Mouse (Mus musculus) forebrain, embryonic 16.5 days (tissue): ENCODE measurements around the gene F12. TPM values are rescaled to one million over a fixed set of nuclear protein-coding genes. Genes with fewer than 3 reads are reported as not detected.

Source experiments
- ATAC-seq: fragments of 200-750 bp; cut with Nextera tagmentation; 2 replicates; pipeline ENCODE4 v1.8.0; 2017; ENCODE audit warnings: mild to moderate bottlenecking, moderate library complexity
- H3K27ac ChIP-seq: fragments of 300-500 bp; sonication (generic); 2 replicates; pipeline ENCODE4 v1.5.1; 2014; ENCODE audit warnings: low read length, control low read depth
- H3K27me3 ChIP-seq: fragments of 300-500 bp; sonication (generic); replicated peaks from 2 replicates; pipeline ENCODE4 v1.6.1; 2014; ENCODE audit warnings: low read length; ENCODE audit not compliant: control insufficient read depth, insufficient read depth
- H3K36me3 ChIP-seq: fragments of 300-500 bp; sonication (generic); 2 replicates; pipeline ENCODE4 v1.6.1; 2014; ENCODE audit not compliant: control insufficient read depth, insufficient read depth
- H3K4me1 ChIP-seq: fragments of 300-500 bp; sonication (generic); replicated peaks from 2 replicates; pipeline ENCODE4 v1.6.1; 2014; ENCODE audit warnings: low read length; ENCODE audit not compliant: control insufficient read depth, insufficient read depth
- H3K4me2 ChIP-seq: fragments of 300-500 bp; sonication (generic); 2 replicates; pipeline ENCODE4 v1.6.1; 2014; ENCODE audit warnings: mild to moderate bottlenecking, low read length, control low read depth
- H3K4me3 ChIP-seq: fragments of 300-500 bp; sonication (generic); replicated peaks from 2 replicates; pipeline ENCODE4 v1.5.1; 2014; ENCODE audit warnings: mild to moderate bottlenecking, low read length, control low read depth
- H3K9ac ChIP-seq: fragments of 300-500 bp; sonication (generic); replicated peaks from 2 replicates; pipeline ENCODE4 v1.6.1; 2014; ENCODE audit warnings: low read depth, low read length, control low read depth
- H3K9me3 ChIP-seq: fragments of 300-500 bp; sonication (generic); 2 replicates; pipeline ENCODE4 v1.6.1; 2016; ENCODE audit warnings: low read length; ENCODE audit not compliant: control insufficient read depth
- WGBS: fragments of 180-500 bp; shearing (Covaris S2); extraction: QIAGEN DNeasy Blood & Tissue Kit; methylation state at CpG from one replicate; pipeline ENCODE4 v1.1.7; 2014; 5-methylcytosine and 5-hydroxymethylcytosine counted together
- polyA plus RNA-seq: library from polyadenylated mRNA; unstranded; fragments of >200 nt; fragmentation: Nextera tagmentation; extraction: Ambion mirVana; gene quantifications from 2 replicates; pipeline ENCODE4 v1.2.1, GENCODE M21; 2015

The F12 gene
- polyA plus RNA-seq: not detected in 2 replicates

DNA sequence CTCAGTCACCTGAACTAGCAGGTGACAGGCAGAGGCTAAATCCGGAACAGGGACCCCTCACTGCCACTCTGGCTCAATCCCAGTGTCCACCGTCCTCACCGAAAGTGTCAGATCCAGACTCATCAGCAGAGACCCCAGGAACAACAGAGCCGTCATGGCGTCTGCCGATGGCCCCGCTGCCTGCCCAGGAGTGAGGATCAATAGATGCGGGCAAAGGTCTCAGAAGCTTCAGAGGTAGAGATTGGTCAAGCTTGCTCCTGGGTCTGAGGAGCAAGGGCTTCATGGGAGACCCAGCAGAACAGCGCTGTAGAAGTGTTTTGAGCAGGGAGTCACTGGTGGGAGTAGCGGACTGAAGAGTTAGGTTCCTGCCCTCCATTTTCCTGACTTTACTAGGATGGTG, at the start of gene F12:
TSS of gene F12 (minus strand) at position 181 of the 400 bp plus-strand sequence.
- no peak for ATAC-seq
- H3K9me3 ChIP-seq: no peaks in the 10 kb centered on the region

DNA sequence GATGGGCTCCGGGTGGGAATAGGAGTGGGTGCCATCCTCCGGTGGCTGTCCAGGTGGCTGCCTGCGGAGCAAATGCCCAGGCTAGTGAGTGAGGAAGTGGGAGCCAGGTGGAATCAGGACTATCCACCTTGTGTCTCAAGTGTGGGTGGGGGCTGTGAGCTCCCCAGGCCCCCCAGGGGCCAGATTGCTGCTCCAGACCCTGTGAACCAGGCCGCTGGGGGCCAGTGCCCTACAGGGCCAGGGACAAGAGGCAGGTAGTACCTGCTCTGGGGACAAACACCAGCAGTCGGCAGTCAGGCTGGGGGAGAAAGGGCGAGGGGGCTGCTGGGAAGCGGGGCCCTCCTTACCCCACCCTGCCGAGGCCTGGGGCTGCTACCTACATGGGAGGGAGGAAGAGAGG, 49.7 kb upstream of the F12 start:
- ATAC-seq: no peak
- H3K36me3 ChIP-seq: peaks cover 56% of the 10 kb centered on the region
- no peak overlapping the region for H3K9ac ChIP-seq
- H3K27ac ChIP-seq: no peak overlapping the region
- H3K9me3 ChIP-seq: no peaks in the 10 kb centered on the region
- H3K27me3 ChIP-seq: no peaks in the 10 kb centered on the region
- no peak overlapping the region for H3K4me2 ChIP-seq
- H3K4me3 ChIP-seq: no peak overlapping the region
- 96% methylated on average over 8 of the region's 8 CpGs for WGBS
- H3K4me1 ChIP-seq: peaks cover 35% of the 10 kb centered on the region

More for the DNA sequence above, at the start of gene F12:
- no peak within 1 kb of the TSS for H3K27ac ChIP-seq
- WGBS: 90% methylated on average over 10 of the region's 10 CpGs
- H3K4me1 ChIP-seq: no peaks in the 10 kb centered on the region
- H3K36me3 ChIP-seq: no peaks in the 10 kb centered on the region
- H3K4me3 ChIP-seq: no peak within 1 kb of the TSS
- H3K4me2 ChIP-seq: no peak within 1 kb of the TSS
- H3K27me3 ChIP-seq: peaks cover 7% of the 10 kb centered on the region
- H3K9ac ChIP-seq: no peak within 1 kb of the TSS

GRCm38 (mm10) chr13:55475750-55476149, 49.2 kb upstream of the F12 start:
- Histone ChIP-seq H3K9me3 (no peaks in the 10 kb centered on the region), H3K27ac (no peak overlapping the region), H3K4me3 (no peak overlapping the region), H3K9ac (no peak overlapping the region), H3K27me3 (no peaks in the 10 kb centered on the region), H3K4me1 (peaks cover 40% of the 10 kb centered on the region), H3K4me2 (no peak overlapping the region), H3K36me3 (peaks cover 51% of the 10 kb centered on the region)
- ATAC-seq: no peak
- 89% methylated on average over 5 of the region's 5 CpGs for WGBS

DNA sequence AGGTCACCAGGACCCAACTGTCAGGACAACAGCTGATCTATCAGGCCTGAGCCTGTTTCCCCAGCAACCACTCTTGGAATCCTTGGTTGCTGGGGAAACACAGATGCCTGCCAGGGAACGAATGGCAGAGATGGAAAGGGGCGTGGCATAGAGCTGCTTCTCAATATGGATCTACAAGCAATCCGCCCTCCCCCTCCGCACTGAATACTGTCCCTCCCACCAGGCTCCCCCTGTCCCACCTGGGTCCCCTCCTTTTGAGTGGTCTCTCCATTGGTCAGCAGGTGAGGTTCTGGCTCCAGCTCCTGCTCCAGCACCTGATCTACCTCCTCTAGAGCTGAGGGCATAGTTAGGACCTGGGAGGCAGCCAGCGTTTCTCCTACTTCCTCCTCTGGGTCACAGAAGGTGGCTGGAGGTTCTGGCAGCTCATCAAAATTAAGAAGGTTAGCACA, 48.1 kb upstream of the F12 start:
- no peaks in the 10 kb centered on the region for H3K27me3 ChIP-seq
- ATAC-seq: peak; percentile 30
- 5% methylated on average over 5 of the region's 5 CpGs for WGBS
- H3K4me2 ChIP-seq: peak overlapping the region; percentile 24; the same call in 1 of the 2 replicates
- H3K4me3 ChIP-seq: no peak overlapping the region
- peak overlapping the region; percentile 55 for H3K27ac ChIP-seq
- H3K9me3 ChIP-seq: no peaks in the 10 kb centered on the region
- H3K4me1 ChIP-seq: peaks cover 51% of the 10 kb centered on the region
- H3K9ac ChIP-seq: peak overlapping the region; percentile 36; the same call in 1 of the 2 replicates
- peaks cover 40% of the 10 kb centered on the region for H3K36me3 ChIP-seq

DNA sequence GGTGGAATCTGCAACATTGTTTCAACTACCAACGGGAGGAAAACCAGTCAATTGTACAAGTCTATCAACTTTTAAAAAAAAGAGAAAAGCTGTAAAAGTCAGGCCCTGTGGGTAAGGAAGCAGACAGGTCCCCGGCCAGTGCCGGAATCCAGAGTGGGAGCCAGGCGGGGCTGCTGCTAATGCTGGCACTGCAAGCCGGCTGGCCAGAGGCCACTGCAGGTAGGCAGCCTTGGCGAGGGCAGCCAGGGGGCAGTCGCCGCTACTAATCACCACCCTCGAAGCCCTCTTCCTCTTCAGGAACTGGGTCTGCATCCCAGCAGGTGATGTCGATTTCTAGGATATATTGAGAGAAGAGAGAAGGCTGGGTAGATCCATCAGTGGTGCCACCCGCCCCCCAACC, 47.4 kb upstream of the F12 start:
- H3K9ac ChIP-seq: no peak overlapping the region
- peak overlapping the region; percentile 33; the same call in 1 of the 2 replicates for H3K27ac ChIP-seq
- no peaks in the 10 kb centered on the region for H3K9me3 ChIP-seq
- peak overlapping the region; percentile 1; the same call in 1 of the 2 replicates for H3K4me2 ChIP-seq
- peaks cover 58% of the 10 kb centered on the region for H3K4me1 ChIP-seq
- H3K36me3 ChIP-seq: peaks cover 34% of the 10 kb centered on the region
- WGBS: 51% methylated on average over 11 of the region's 11 CpGs
- ATAC-seq: no peak
- H3K27me3 ChIP-seq: no peaks in the 10 kb centered on the region
- no peak overlapping the region for H3K4me3 ChIP-seq

DNA sequence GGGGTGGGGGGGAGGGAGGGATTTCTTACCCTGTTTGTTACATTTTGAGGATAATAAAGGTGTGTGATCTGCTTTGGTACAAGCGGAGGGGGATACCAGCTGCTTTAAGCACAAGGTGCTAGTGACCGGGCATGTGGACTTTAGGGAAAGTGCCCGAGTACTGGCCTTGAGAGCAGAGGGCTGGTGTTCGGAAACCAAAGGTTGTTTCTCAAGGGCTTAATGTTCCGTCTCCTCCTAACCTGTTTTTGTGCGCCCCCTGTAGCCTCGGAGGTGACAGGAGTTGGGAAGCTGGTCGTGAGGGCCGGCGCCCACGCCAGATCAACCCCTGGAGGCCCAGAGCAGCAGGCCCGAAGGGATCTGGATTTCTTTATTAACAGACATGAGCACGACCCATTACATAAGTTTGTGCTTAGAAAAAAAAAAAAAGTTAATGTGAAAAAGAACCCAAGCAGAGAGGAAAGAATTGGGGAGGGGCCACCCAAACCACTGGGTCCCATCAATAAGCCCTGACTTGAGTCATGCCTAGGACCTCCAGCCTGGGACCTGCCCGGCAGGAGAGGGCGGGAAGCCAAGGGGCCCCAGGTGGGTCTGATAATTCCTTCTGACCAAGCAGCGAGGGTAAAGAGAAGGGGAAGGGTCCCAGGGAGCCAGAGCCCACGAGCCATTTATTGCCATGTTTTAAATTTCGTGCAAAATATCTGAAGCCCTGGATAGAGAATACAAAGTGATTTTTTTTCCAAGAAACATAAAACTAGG, 46.7 kb upstream of the F12 start:
- ATAC-seq: no peak
- peak overlapping the region; percentile 53 for H3K4me3 ChIP-seq
- H3K36me3 ChIP-seq: peaks cover 32% of the 10 kb centered on the region
- H3K27me3 ChIP-seq: no peaks in the 10 kb centered on the region
- peak overlapping the region; percentile 91 for H3K4me2 ChIP-seq
- no peaks in the 10 kb centered on the region for H3K9me3 ChIP-seq
- H3K4me1 ChIP-seq: peaks cover 63% of the 10 kb centered on the region
- peak overlapping the region; percentile 75 for H3K9ac ChIP-seq
- peak overlapping the region; percentile 86 for H3K27ac ChIP-seq
- 21% methylated on average over 18 of the region's 18 CpGs for WGBS

GRCm38 (mm10) chr13:55472132-55473022, 45.8 kb upstream of the F12 start:
- peak overlapping the region; percentile 86 for H3K27ac ChIP-seq
- ATAC-seq: peak; percentile 53
- H3K4me2 ChIP-seq: peak overlapping the region; percentile 91
- peaks cover 30% of the 10 kb centered on the region for H3K36me3 ChIP-seq
- H3K4me1 ChIP-seq: peaks cover 65% of the 10 kb centered on the region
- H3K9ac ChIP-seq: peak overlapping the region; percentile 75
- WGBS: under 1% methylated on average over 102 of the region's 103 CpGs
- no peaks in the 10 kb centered on the region for H3K27me3 ChIP-seq
- no peaks in the 10 kb centered on the region for H3K9me3 ChIP-seq
- H3K4me3 ChIP-seq: peak overlapping the region; percentile 53

DNA sequence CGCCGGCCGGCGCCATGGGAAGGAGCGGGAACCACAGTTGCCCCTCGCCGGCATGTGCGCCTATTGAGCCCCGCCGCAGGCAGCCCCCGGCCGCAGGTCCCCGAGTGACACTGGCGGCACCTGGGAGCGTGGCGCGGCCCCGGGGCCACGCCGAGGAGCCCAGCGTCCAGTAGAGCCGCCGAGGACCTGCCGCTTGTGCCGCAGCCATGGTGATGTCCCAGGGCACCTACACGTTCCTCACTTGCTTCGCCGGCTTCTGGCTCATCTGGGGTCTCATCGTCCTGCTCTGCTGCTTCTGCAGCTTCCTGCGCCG, 45.2 kb upstream of the F12 start:
- H3K4me3 ChIP-seq: peak overlapping the region; percentile 53
- peak overlapping the region; percentile 86 for H3K27ac ChIP-seq
- no peaks in the 10 kb centered on the region for H3K9me3 ChIP-seq
- no peak; the same call in 1 of the 2 replicates for ATAC-seq
- WGBS: under 1% methylated on average over 31 of the region's 31 CpGs
- no peaks in the 10 kb centered on the region for H3K27me3 ChIP-seq
- H3K4me2 ChIP-seq: peak overlapping the region; percentile 91
- H3K36me3 ChIP-seq: peaks cover 24% of the 10 kb centered on the region
- peak overlapping the region; percentile 75 for H3K9ac ChIP-seq
- H3K4me1 ChIP-seq: peaks cover 69% of the 10 kb centered on the region

DNA sequence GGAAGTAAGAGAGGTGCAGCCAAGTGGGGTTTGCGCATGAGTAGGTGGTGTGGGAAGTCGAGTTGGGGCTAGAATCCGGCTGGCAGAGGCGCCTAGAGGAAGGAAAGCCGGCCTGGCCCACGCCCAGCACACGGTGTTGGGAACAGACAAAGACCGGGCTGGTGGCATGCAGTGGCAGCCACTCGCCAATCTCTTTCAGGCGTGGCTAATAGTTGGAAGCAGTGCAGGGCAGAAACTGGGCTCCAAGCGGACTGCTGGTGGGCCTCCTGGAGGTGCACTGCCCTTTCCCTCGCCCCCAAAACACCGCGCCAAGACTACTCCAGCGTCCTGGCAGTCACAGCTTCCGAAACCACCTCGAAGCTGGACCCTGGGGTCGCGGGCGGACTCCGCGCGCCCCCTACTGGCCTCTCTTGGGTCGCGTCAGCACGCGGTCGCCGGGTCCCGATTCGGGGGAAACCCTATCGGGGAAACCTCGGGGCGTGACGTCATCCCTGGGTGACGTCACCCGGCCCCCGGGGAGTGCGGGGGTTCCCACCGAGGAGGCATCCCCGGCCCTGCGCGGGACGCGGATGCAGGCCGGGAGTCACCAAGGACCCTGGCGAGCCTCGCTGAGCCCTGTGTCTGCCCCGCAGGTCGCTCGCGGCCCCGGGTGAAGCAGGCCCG, 44.7 kb upstream of the F12 start:
- peak overlapping the region; percentile 86 for H3K27ac ChIP-seq
- H3K9me3 ChIP-seq: no peaks in the 10 kb centered on the region
- H3K4me3 ChIP-seq: peak overlapping the region; percentile 53
- peak overlapping the region; percentile 91 for H3K4me2 ChIP-seq
- H3K9ac ChIP-seq: peak overlapping the region; percentile 75
- no peaks in the 10 kb centered on the region for H3K27me3 ChIP-seq
- under 1% methylated on average over 50 of the region's 54 CpGs for WGBS
- ATAC-seq: peak; percentile 52
- peaks cover 19% of the 10 kb centered on the region for H3K36me3 ChIP-seq
- peaks cover 74% of the 10 kb centered on the region for H3K4me1 ChIP-seq
